Mouse (Mus musculus) lung, adult 2 months (tissue): ENCODE results near the gene Cyp2a22.
"Not testable (repeated sequence)": the region's sequence is repeated elsewhere in the genome, so short reads cannot be mapped to it uniquely, and the experiment has no call there.

Experiments
- CTCF ChIP-seq: fragments of 200-500 bp; IDR thresholded peaks from 2 replicates; pipeline ENCODE4 v1.5.1; 2011; ENCODE audit warnings: mild to moderate bottlenecking, low read length, control low read depth; ENCODE audit not compliant: insufficient read depth
- POLR2A ChIP-seq: fragments of 200-500 bp; IDR thresholded peaks from 2 replicates; pipeline ENCODE4 v1.6.1; 2011; ENCODE audit warnings: low read depth, mild to moderate bottlenecking, control low read depth, low read length, borderline replicate concordance; ENCODE audit errors: extremely low read depth

GRCm38 (mm10) chr7:26917114-26917513 is 22.1 kb downstream of the Cyp2a22 start:
- not testable (repeated sequence) for TF ChIP-seq POLR2A, CTCF
